Mouse (Mus musculus) kidney, postnatal 0 days (tissue): ENCODE measurements around the gene Gm10428. TPM values are rescaled to one million over a fixed set of nuclear protein-coding genes. Genes with fewer than 3 reads are reported as not detected.

Experiments
- ATAC-seq: fragments of 200-750 bp; cut with Nextera tagmentation; replicated peaks from 2 replicates; pipeline ENCODE4 v1.8.0; 2017; ENCODE audit warnings: low read depth, moderate number of reproducible peaks, moderate TSS enrichment, moderate library complexity; ENCODE audit not compliant: low FRiP score
- DNase-seq: peaks from one replicate; pipeline ENCODE4 v3.0.0-alpha.2; 2016; ENCODE audit warnings: low spot score
- H3K27ac ChIP-seq: fragments of 300-500 bp; sonication (generic); 2 replicates; pipeline ENCODE4 v1.5.1; 2014; ENCODE audit warnings: mild to moderate bottlenecking
- H3K27me3 ChIP-seq: fragments of 300-500 bp; sonication (generic); 2 replicates; pipeline ENCODE4 v1.6.1; 2014; ENCODE audit warnings: low read length, mixed read lengths; ENCODE audit not compliant: insufficient read depth
- H3K36me3 ChIP-seq: fragments of 300-500 bp; sonication (generic); 2 replicates; pipeline ENCODE4 v1.6.1; 2014; ENCODE audit warnings: low read length, mixed read lengths; ENCODE audit not compliant: insufficient read depth
- H3K4me1 ChIP-seq: fragments of 300-500 bp; sonication (generic); replicated peaks from 2 replicates; pipeline ENCODE4 v1.6.1; 2014; ENCODE audit warnings: antibody characterized with exemption, low read length, mixed read lengths; ENCODE audit not compliant: insufficient read depth
- H3K4me2 ChIP-seq: fragments of 300-500 bp; sonication (generic); 2 replicates; pipeline ENCODE4 v1.6.1; 2014; ENCODE audit warnings: mild to moderate bottlenecking, low read length, moderate library complexity, mixed read lengths
- H3K4me3 ChIP-seq: fragments of 300-500 bp; sonication (generic); replicated peaks from 2 replicates; pipeline ENCODE4 v1.5.1; 2014; ENCODE audit warnings: low read depth, low read length
- H3K9ac ChIP-seq: fragments of 300-500 bp; sonication (generic); 2 replicates; pipeline ENCODE4 v1.6.1; 2014; ENCODE audit warnings: low read depth, low read length
- H3K9me3 ChIP-seq: fragments of 300-500 bp; sonication (generic); replicated peaks from 2 replicates; pipeline ENCODE4 v1.6.1; 2016; ENCODE audit warnings: low read length, inconsistent platforms, mixed read lengths
- CTCF ChIP-seq: IDR thresholded peaks from 2 replicates; pipeline ENCODE4 v1.5.1; 2016; ENCODE audit warnings: antibody characterized with exemption, low read depth, mild to moderate bottlenecking, moderate library complexity
- WGBS: fragments of 180-500 bp; shearing (Covaris S2); extraction: QIAGEN DNeasy Blood & Tissue Kit; methylation state at CpG from one replicate; pipeline ENCODE4 v1.1.7; 2014; 5-methylcytosine and 5-hydroxymethylcytosine counted together
- polyA plus RNA-seq: library from polyadenylated mRNA; unstranded; fragments of >200 nt; fragmentation: Nextera tagmentation; extraction: Ambion mirVana; gene quantifications from 2 replicates; pipeline ENCODE4 v1.2.1, GENCODE M21; 2015

Gene Gm10428
- 0.45 TPM in 1 of 2 replicates, not detected in the other for polyA plus RNA-seq

- no peak for TF ChIP-seq CTCF
- H3K9me3 ChIP-seq = no peaks in the 10 kb centered on the region
- WGBS = 92% methylated on average over 8 of the region's 8 CpGs
- H3K4me1 ChIP-seq = no peaks in the 10 kb centered on the region
- no peaks in the 10 kb centered on the region for H3K27me3 ChIP-seq
- no peak within 1 kb of the TSS for H3K9ac ChIP-seq
- H3K36me3 ChIP-seq = no peaks in the 10 kb centered on the region
- no peak within 1 kb of the TSS for H3K27ac ChIP-seq
- DNase-seq = no peak
- no peak for ATAC-seq
- no peak within 1 kb of the TSS for H3K4me3 ChIP-seq
- no peak within 1 kb of the TSS for H3K4me2 ChIP-seq
Observed at GRCm38 (mm10) chr11:62752780-62753179, at the start of gene Gm10428. Gm10428 (plus strand) TSS chr11:62753100.

- H3K9me3 ChIP-seq = no peaks in the 10 kb centered on the region
- H3K4me3 ChIP-seq = no peak overlapping the region
- no peak overlapping the region for H3K9ac ChIP-seq
- TF ChIP-seq CTCF = no peak
- ATAC-seq = no peak
- WGBS = 56% methylated on average over 2 of the region's 2 CpGs
- no peak overlapping the region for H3K4me2 ChIP-seq
- DNase-seq = no peak
- no peak overlapping the region for H3K27ac ChIP-seq
- H3K4me1 ChIP-seq = no peaks in the 10 kb centered on the region
- H3K27me3 ChIP-seq = no peaks in the 10 kb centered on the region
- H3K36me3 ChIP-seq = no peaks in the 10 kb centered on the region
Observed at GRCm38 (mm10) chr11:62706141-62706540, 46.8 kb upstream of the Gm10428 start.

- H3K4me1 ChIP-seq = no peaks in the 10 kb centered on the region
- no peak for TF ChIP-seq CTCF
- DNase-seq (no peak), ATAC-seq (no peak)
- no peak overlapping the region for H3K27ac ChIP-seq
- H3K4me3 ChIP-seq = no peak overlapping the region
- WGBS = 70% methylated on average over 7 of the region's 7 CpGs
- no peaks in the 10 kb centered on the region for H3K27me3 ChIP-seq
- H3K36me3 ChIP-seq = peaks cover 3% of the 10 kb centered on the region; the same call in 1 of the 2 replicates
- no peak overlapping the region for H3K4me2 ChIP-seq
- no peaks in the 10 kb centered on the region for H3K9me3 ChIP-seq
- no peak overlapping the region for H3K9ac ChIP-seq
Observed at GRCm38 (mm10) chr11:62708252-62708651, 44.6 kb upstream of the Gm10428 start.

- no peaks in the 10 kb centered on the region for H3K4me1 ChIP-seq
- no peak overlapping the region for H3K4me3 ChIP-seq
- WGBS = 90% methylated on average over 5 of the region's 5 CpGs
- peaks cover 5% of the 10 kb centered on the region; the same call in 1 of the 2 replicates for H3K36me3 ChIP-seq
- DNase-seq = no peak
- H3K4me2 ChIP-seq = no peak overlapping the region
- ATAC-seq = no peak
- H3K27me3 ChIP-seq = no peaks in the 10 kb centered on the region
- no peaks in the 10 kb centered on the region for H3K9me3 ChIP-seq
- H3K9ac ChIP-seq = no peak overlapping the region
- no peak overlapping the region for H3K27ac ChIP-seq
- TF ChIP-seq CTCF = no peak
Observed at GRCm38 (mm10) chr11:62710657-62711056, 42.2 kb upstream of the Gm10428 start.

GRCm38 (mm10) chr11:62728276-62728675 lies 24.6 kb upstream of the Gm10428 start:
- Histone ChIP-seq H3K9ac (no peak overlapping the region), H3K4me1 (no peaks in the 10 kb centered on the region), H3K36me3 (peaks cover 21% of the 10 kb centered on the region; the same call in 1 of the 2 replicates), H3K4me2 (no peak overlapping the region), H3K9me3 (no peaks in the 10 kb centered on the region), H3K27me3 (no peaks in the 10 kb centered on the region), H3K4me3 (no peak overlapping the region), H3K27ac (no peak overlapping the region)
- DNase-seq (no peak), ATAC-seq (no peak)
- TF ChIP-seq CTCF = no peak
- 95% methylated on average over 8 of the region's 8 CpGs for WGBS

GRCm38 (mm10) chr11:62731311-62732021 lies 21.4 kb upstream of the Gm10428 start, which contains the start of gene Zfp287:
Zfp287 (minus strand) TSS chr11:62731905.
- no peaks in the 10 kb centered on the region for H3K4me1 ChIP-seq
- H3K4me2 ChIP-seq = peak within 1 kb of the TSS; percentile 68
- ATAC-seq (peak; percentile 93), DNase-seq (peak; percentile 93)
- peak within 1 kb of the TSS; percentile 9; the same call in 1 of the 2 replicates for H3K27ac ChIP-seq
- peak within 1 kb of the TSS; percentile 51 for H3K4me3 ChIP-seq
- peaks cover 7% of the 10 kb centered on the region; the same call in 1 of the 2 replicates for H3K36me3 ChIP-seq
- no peak for TF ChIP-seq CTCF
- H3K9ac ChIP-seq = peak within 1 kb of the TSS; percentile 58
- WGBS = 1% methylated on average over 48 of the region's 48 CpGs
- no peaks in the 10 kb centered on the region for H3K9me3 ChIP-seq
- H3K27me3 ChIP-seq = no peaks in the 10 kb centered on the region
